ENCODE assay signal across 8 mouse cellular contexts in the genomic region with DNA sequence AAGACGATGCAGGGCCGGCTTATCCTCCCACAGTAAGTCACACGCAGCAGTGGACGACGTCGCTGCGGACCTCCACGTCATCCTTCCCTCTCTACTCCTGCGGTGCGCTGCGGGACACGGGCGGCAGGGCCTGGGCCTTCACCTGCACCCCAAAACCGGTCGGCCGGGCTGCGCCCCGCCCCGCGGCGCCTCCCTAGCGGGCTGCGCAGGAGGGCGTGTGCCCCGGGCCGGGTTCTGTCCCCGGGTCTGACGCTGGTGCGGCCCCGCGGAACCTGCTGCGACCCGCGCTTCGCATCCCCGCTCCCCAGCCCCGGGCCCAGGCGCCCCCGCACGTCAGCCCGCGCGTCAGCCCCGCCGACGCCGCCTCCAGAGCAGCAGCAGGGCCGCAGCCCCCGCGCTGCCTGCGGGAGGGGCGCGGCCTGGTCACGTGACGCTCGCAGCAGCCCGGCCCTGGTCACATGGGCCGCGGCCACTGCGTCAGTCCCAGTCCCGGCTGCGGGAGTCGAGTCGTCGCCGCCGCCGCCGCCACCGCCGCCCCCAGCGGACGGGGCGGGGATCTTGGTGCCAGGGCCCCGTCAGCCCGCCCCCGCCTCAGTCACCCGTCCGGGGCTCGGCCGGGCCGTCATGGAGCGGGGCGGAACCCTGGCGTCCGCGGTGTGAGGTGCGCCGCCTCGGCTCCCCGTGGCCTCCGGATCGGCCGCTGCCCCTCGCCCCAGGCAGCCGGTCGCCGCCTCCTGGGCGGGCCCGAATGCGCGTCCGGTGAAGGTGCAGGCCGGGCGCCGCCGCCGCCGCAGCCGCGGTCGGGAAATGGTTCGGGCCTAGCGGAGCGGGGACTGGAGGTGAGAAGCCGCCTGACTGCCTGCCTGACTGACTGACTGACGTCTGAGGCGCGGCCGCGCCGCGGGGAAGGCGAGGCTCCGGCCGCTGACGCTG. TPM values are rescaled to one million over a fixed set of nuclear protein-coding genes. Genes with fewer than 3 reads are reported as not detected.
A peak's percentile ranks its signal among the peaks of the same experiment; 100 is the strongest.
DNase-seq lines count a peak whose midpoint lies in the region; ATAC-seq and TF ChIP-seq lines count a peak whose summit lies in the region.

A gene (plus strand): TSS at position 543 of the 933 bp plus-strand sequence.

- peak; percentile 96 for ATAC-seq in heart, embryonic 12.5 days (ENCODE audit: insufficient number of reproducible peaks, low FRiP score)
- peak; percentile 93 for ATAC-seq in kidney, postnatal 0 days (replicated peaks; ENCODE audit: low FRiP score, low read depth)
- peak; percentile 92 for ATAC-seq in liver, embryonic 11.5 days (replicated peaks; ENCODE audit: low FRiP score)

- under 1% methylated on average over 109 of the region's 127 CpGs for WGBS in heart, embryonic 12.5 days
- under 1% methylated on average over 106 of the region's 127 CpGs for WGBS in kidney, postnatal 0 days
- WGBS in liver, embryonic 11.5 days, result under 1% methylated on average over 115 of the region's 127 CpGs

- H3K9ac ChIP-seq in heart, embryonic 12.5 days, result peak within 1 kb of the TSS; percentile 97
- H3K9ac ChIP-seq in kidney, postnatal 0 days (ENCODE audit: low read depth, low read length), result peak within 1 kb of the TSS; percentile 99
- peak within 1 kb of the TSS; percentile 91 for H3K9ac ChIP-seq in liver, embryonic 11.5 days (ENCODE audit: low read depth, low read length)

- H3K27me3 ChIP-seq in erythroblast, embryonic 14.5 days (ENCODE audit: control insufficient read depth), result peaks cover 25% of the 10 kb centered on the region
- no peaks in the 10 kb centered on the region for H3K27me3 ChIP-seq in heart, embryonic 12.5 days (replicated peaks)
- no peaks in the 10 kb centered on the region for H3K27me3 ChIP-seq in kidney, postnatal 0 days (ENCODE audit: insufficient read depth, low read length)
- H3K27me3 ChIP-seq in liver, embryonic 11.5 days (replicated peaks; ENCODE audit: control insufficient read depth, insufficient read depth, low read length), result no peaks in the 10 kb centered on the region
- no peaks in the 10 kb centered on the region for H3K27me3 ChIP-seq in myocyte (ENCODE audit: control insufficient read depth, insufficient read depth, insufficient read length)

- H3K4me3 ChIP-seq in erythroblast, embryonic 14.5 days (replicated peaks), result peak within 1 kb of the TSS; percentile 92
- H3K4me3 ChIP-seq in heart, embryonic 12.5 days, result peak within 1 kb of the TSS; percentile 73
- H3K4me3 ChIP-seq in kidney, postnatal 0 days (replicated peaks; ENCODE audit: low read depth, low read length), result peak within 1 kb of the TSS; percentile 83
- H3K4me3 ChIP-seq in liver, embryonic 11.5 days (ENCODE audit: low read depth, low read length), result peak within 1 kb of the TSS; percentile 87
- H3K4me3 ChIP-seq in myocyte, result peak within 1 kb of the TSS; percentile 96

- H3K36me3 ChIP-seq in erythroblast, embryonic 14.5 days (ENCODE audit: control insufficient read depth), result peaks cover 2% of the 10 kb centered on the region; the same call in 1 of the 2 replicates
- H3K36me3 ChIP-seq in heart, embryonic 12.5 days, result 0 out of 2 replicates have a peak, but pooled peaks cover 6% of the 10 kb centered on the region
- H3K36me3 ChIP-seq in kidney, postnatal 0 days (ENCODE audit: insufficient read depth, low read length), result no peaks in the 10 kb centered on the region
- H3K36me3 ChIP-seq in liver, embryonic 11.5 days (ENCODE audit: control insufficient read depth, insufficient read depth, low read length), result no peaks in the 10 kb centered on the region
- H3K36me3 ChIP-seq in myocyte (ENCODE audit: control insufficient read depth, insufficient read depth), result peaks cover 5% of the 10 kb centered on the region

- peaks cover 23% of the 10 kb centered on the region for H3K4me1 ChIP-seq in erythroblast, embryonic 14.5 days (ENCODE audit: control insufficient read depth)
- peaks cover 6% of the 10 kb centered on the region for H3K4me1 ChIP-seq in heart, embryonic 12.5 days (replicated peaks)
- H3K4me1 ChIP-seq in kidney, postnatal 0 days (replicated peaks; ENCODE audit: insufficient read depth, low read length), result 0 out of 2 replicates have a peak, but pooled peaks cover 7% of the 10 kb centered on the region
- H3K4me1 ChIP-seq in liver, embryonic 11.5 days (replicated peaks; ENCODE audit: control insufficient read depth, insufficient read depth, low read length), result peaks cover 4% of the 10 kb centered on the region

- H3K27ac ChIP-seq in heart, embryonic 12.5 days (ENCODE audit: poor library complexity, severe bottlenecking), result peak within 1 kb of the TSS; percentile 97
- H3K27ac ChIP-seq in kidney, postnatal 0 days, result peak within 1 kb of the TSS; percentile 99
- H3K27ac ChIP-seq in liver, embryonic 11.5 days (ENCODE audit: low read depth, low read length), result peak within 1 kb of the TSS; percentile 76

- no peaks in the 10 kb centered on the region for H3K9me3 ChIP-seq in erythroblast, embryonic 14.5 days (ENCODE audit: control insufficient read depth, low read length)
- no peaks in the 10 kb centered on the region for H3K9me3 ChIP-seq in heart, embryonic 12.5 days (replicated peaks)
- no peaks in the 10 kb centered on the region for H3K9me3 ChIP-seq in kidney, postnatal 0 days (replicated peaks; ENCODE audit: low read length)
- H3K9me3 ChIP-seq in liver, embryonic 11.5 days (ENCODE audit: control insufficient read depth, low read length), result no peaks in the 10 kb centered on the region

- peak; percentile 97 for DNase-seq in CD4-positive helper T cell, adult 2 months (ENCODE audit: low read depth, low spot score)
- peak; percentile 81 for DNase-seq in brain, embryonic 18.5 days (ENCODE audit: low read depth, low spot score)
- peak; percentile 94 for DNase-seq in kidney, postnatal 0 days (ENCODE audit: low spot score)
- peak; percentile 84 for DNase-seq in liver, embryonic 11.5 days (ENCODE audit: low spot score)
- DNase-seq in spleen, postnatal 4 days (ENCODE audit: low spot score in 2 of 2), result peak; percentile 84 to 92

- H3K79me2 ChIP-seq in myocyte (ENCODE audit: control insufficient read depth, insufficient read depth), result peaks cover 44% of the 10 kb centered on the region

- peak within 1 kb of the TSS; percentile 79 for H3ac ChIP-seq in myocyte (ENCODE audit: control insufficient read depth, insufficient read length)

- peak within 1 kb of the TSS; percentile 95 for H3K4me2 ChIP-seq in heart, embryonic 12.5 days
- peak within 1 kb of the TSS; percentile 95 for H3K4me2 ChIP-seq in kidney, postnatal 0 days (ENCODE audit: low read length)
- H3K4me2 ChIP-seq in liver, embryonic 11.5 days, result peak within 1 kb of the TSS; percentile 78
- peak within 1 kb of the TSS; percentile 74 for H3K4me2 ChIP-seq in myocyte (ENCODE audit: low read depth)

- TF ChIP-seq POLR2A in myocyte (IDR thresholded peaks at IDR 0.05; ENCODE audit: insufficient read length, low read depth), result peak; percentile 73

- no peak for TF ChIP-seq CTCF in kidney, postnatal 0 days (IDR thresholded peaks at IDR 0.05; ENCODE audit: low read depth)

TF ChIP-seq in myocyte, 11 proteins besides CTCF, POLR2A, EP300 and RAD21:
- peak in 1 of 3 experiments; percentile 34 for TF ChIP-seq MYOD1 (IDR thresholded peaks at IDR 0.05; ENCODE audit: control insufficient read depth in 1 of 3, insufficient read length in 2 of 3, low read depth in 2 of 3)
- peak; percentile 83 for TF ChIP-seq USF1 (IDR thresholded peaks at IDR 0.05; ENCODE audit: low read depth)
- TF ChIP-seq TCF3 (IDR thresholded peaks at IDR 0.05; ENCODE audit: insufficient read length, low read depth), result peak; percentile 0
- peak; percentile 60 for TF ChIP-seq POLR2AphosphoS2 (IDR thresholded peaks at IDR 0.05; ENCODE audit: insufficient read length, low read depth)
- TF ChIP-seq TCF12 (IDR thresholded peaks at IDR 0.05; ENCODE audit: insufficient read depth, poor library complexity, severe bottlenecking), result no peak
- TF ChIP-seq CEBPB (IDR thresholded peaks at IDR 0.05; ENCODE audit: insufficient read depth, poor library complexity, severe bottlenecking), result no peak
- peak in 1 of 3 experiments; percentile 22 for TF ChIP-seq MYOG (IDR thresholded peaks at IDR 0.05; ENCODE audit: control insufficient read depth in 1 of 3, insufficient read depth in 1 of 3, insufficient read length in 2 of 3, low read depth in 2 of 3)

RNA-seq across cellular contexts. Expression of the gene that starts here (rescaled TPM):
- polyA plus RNA-seq in erythroblast, embryonic 14.5 days (2012), result 0.03 and 0.13 TPM in 2 replicates
- polyA plus RNA-seq in heart, embryonic 12.5 days (2016; fragmentation: Nextera tagmentation; extraction: Ambion mirVana), result 53.0 and 53.9 TPM in 2 replicates
- polyA plus RNA-seq in kidney, postnatal 0 days (2015; fragmentation: Nextera tagmentation; extraction: Ambion mirVana), result 33.9 and 34.5 TPM in 2 replicates
- polyA plus RNA-seq in liver, embryonic 11.5 days (2014; fragmentation: Nextera tagmentation; extraction: Ambion mirVana), result 16.5 and 17.3 TPM in 2 replicates
- 15.6 TPM for polyA plus RNA-seq in myocyte (2012; fragmentation: generic; extraction: Trizol)

Comparison
In these comparisons a context has a peak if more than half of its experiments do, and no peak if none do; other contexts are left out.
1. Peak in every context shown above with its lines: DNase-seq, ATAC-seq, H3K4me3 ChIP-seq and H3K27ac ChIP-seq.
2. RNA of the gene that starts here (polyA plus RNA-seq): 53.0 to 53.9 TPM in heart, embryonic 12.5 days, 33.9 to 34.5 TPM in kidney, postnatal 0 days, 16.5 to 17.3 TPM in liver, embryonic 11.5 days and 15.6 TPM in myocyte (single experiment); 0.03 to 0.13 TPM in erythroblast, embryonic 14.5 days; every median in the first group is over 10 times any median in the second.